16 mouse cellular contexts compared by ENCODE assay signal in the genomic region with DNA sequence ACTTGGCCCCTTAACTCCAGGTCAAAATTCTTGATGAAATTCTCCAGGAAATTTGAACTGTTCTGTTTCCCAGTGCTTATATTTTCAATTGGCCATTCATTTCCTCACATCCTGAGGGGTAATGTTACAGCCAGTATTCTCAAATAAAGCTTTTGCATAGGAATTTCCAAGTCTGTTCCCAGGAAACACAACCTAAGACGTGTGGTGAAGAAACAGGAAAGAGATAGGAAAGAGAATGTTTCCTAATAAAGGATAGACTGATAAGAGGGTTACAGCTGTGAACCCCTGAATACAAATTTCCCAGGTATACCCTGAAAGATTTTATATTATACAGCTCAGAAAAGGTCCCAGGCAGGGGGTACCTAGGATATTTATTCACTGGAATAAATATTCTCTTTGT.
"Had no signal": no experiment of that assay in that cellular context is flagged by ENCODE, and none has a peak within 500 bp of the region (broad histone marks: within the 10 kb centered on the region; RNA-seq: fewer than 3 reads in every experiment).

No protein-coding gene starts in this region.

- H3K9me3 ChIP-seq: neural tube, embryonic 13.5 days; neural tube, embryonic 15.5 days; stomach, embryonic 15.5 days had no signal

- H3K36me3 ChIP-seq: neural tube, embryonic 13.5 days; neural tube, embryonic 15.5 days; stomach, embryonic 15.5 days had no signal

- DNase-seq: retina, postnatal 1 day; right cerebral cortex, adult 18-20 months; right cerebral cortex, postnatal 14 days; right cerebral cortex, postnatal 25 days; right cerebral cortex, postnatal 4 days; spleen, adult 18-20 months; thymus, adult 18-20 months; thymus, adult 2 months; thymus, postnatal 14 days; thymus, postnatal 25 days; thymus, postnatal 36 days; thymus, postnatal 4 days had no signal

- H3K4me2 ChIP-seq: neural tube, embryonic 13.5 days; neural tube, embryonic 15.5 days; stomach, embryonic 15.5 days had no signal

- H3K27me3 ChIP-seq: neural tube, embryonic 13.5 days; neural tube, embryonic 15.5 days; stomach, embryonic 15.5 days had no signal

- H3K4me3 ChIP-seq: neural tube, embryonic 13.5 days; neural tube, embryonic 15.5 days; stomach, embryonic 15.5 days had no signal

- H3K9ac ChIP-seq: neural tube, embryonic 13.5 days; neural tube, embryonic 15.5 days; stomach, embryonic 15.5 days had no signal

- H3K27ac ChIP-seq: neural tube, embryonic 13.5 days; neural tube, embryonic 15.5 days; stomach, embryonic 15.5 days; stomach, postnatal 0 days had no signal
